Mouse (Mus musculus) forebrain, embryonic 14.5 days (tissue): ENCODE results near the gene 4931414P19Rik. TPM values are rescaled to one million over a fixed set of nuclear protein-coding genes. Genes with fewer than 3 reads are reported as not detected.

ENCODE experiments used
- ATAC-seq: fragments of 200-750 bp; cut with Nextera tagmentation; 2 replicates; pipeline ENCODE4 v1.8.0; 2017; ENCODE audit warnings: mild to moderate bottlenecking, moderate library complexity
- DNase-seq: peaks from one replicate; pipeline ENCODE4 v3.0.0-alpha.2; 2015; ENCODE audit warnings: low spot score
- H3K27ac ChIP-seq: fragments of 300-500 bp; sonication (generic); 2 replicates; pipeline ENCODE4 v1.5.1; 2014; ENCODE audit warnings: low read depth, mild to moderate bottlenecking, control low read depth, low read length, moderate library complexity
- H3K27me3 ChIP-seq: fragments of 300-500 bp; sonication (generic); replicated peaks from 2 replicates; pipeline ENCODE4 v1.6.1; 2014; ENCODE audit warnings: low read length, control low read depth, mixed read lengths; ENCODE audit not compliant: control insufficient read depth, insufficient read depth
- H3K36me3 ChIP-seq: fragments of 300-500 bp; sonication (generic); 2 replicates; pipeline ENCODE4 v1.6.1; 2014; ENCODE audit warnings: low read length, control low read depth; ENCODE audit not compliant: control insufficient read depth, insufficient read depth
- H3K4me1 ChIP-seq: fragments of 300-500 bp; sonication (generic); 2 replicates; pipeline ENCODE4 v1.6.1; 2014; ENCODE audit warnings: antibody characterized with exemption, low read length, control low read depth; ENCODE audit not compliant: control insufficient read depth, insufficient read depth
- H3K4me2 ChIP-seq: fragments of 300-500 bp; sonication (generic); 2 replicates; pipeline ENCODE4 v1.6.1; 2014; ENCODE audit warnings: mild to moderate bottlenecking, control low read depth, low read length
- H3K4me3 ChIP-seq: fragments of 300-500 bp; sonication (generic); 2 replicates; pipeline ENCODE4 v1.5.1; 2014; ENCODE audit warnings: low read depth, low read length, control low read depth
- H3K9ac ChIP-seq: fragments of 300-500 bp; sonication (generic); 2 replicates; pipeline ENCODE4 v1.6.1; 2014; ENCODE audit warnings: mild to moderate bottlenecking, low read length, control low read depth, moderate library complexity
- H3K9me3 ChIP-seq: fragments of 300-500 bp; sonication (generic); replicated peaks from 2 replicates; pipeline ENCODE4 v1.6.1; 2016; ENCODE audit warnings: low read length, control low read depth, mixed read lengths; ENCODE audit not compliant: control insufficient read depth
- WGBS: fragments of 180-500 bp; shearing (Covaris S2); extraction: QIAGEN DNeasy Blood & Tissue Kit; methylation state at CpG from one replicate; pipeline ENCODE4 v1.1.7; 2014; 5-methylcytosine and 5-hydroxymethylcytosine counted together
- microRNA counts: library from miRNA; unstranded; fragments of <30 nt; microRNA quantifications from one replicate; lab custom pipeline; 2016
- microRNA-seq: library from miRNA; unstranded; fragments of <30 nt; microRNA quantifications from one replicate; pipeline ENCODE4, GENCODE M21; 2016
- polyA plus RNA-seq: library from polyadenylated mRNA; unstranded; fragments of >200 nt; fragmentation: Nextera tagmentation; extraction: Ambion mirVana; gene quantifications from 2 replicates; pipeline ENCODE4 v1.2.1, GENCODE M21; 2014

The 4931414P19Rik gene
- polyA plus RNA-seq, 1 experiment from 2014 or later: 6.3 TPM

GRCm38 (mm10) chr14:54553975-54554769, 51.6 kb downstream of the 4931414P19Rik start, which contains the start of gene Haus4:
Gene Haus4 (minus strand): TSS chr14:54554616.
- H3K9ac ChIP-seq: peak within 1 kb of the TSS; percentile 79
- peak within 1 kb of the TSS; percentile 96 for H3K4me2 ChIP-seq
- peak within 1 kb of the TSS; percentile 58 for H3K4me3 ChIP-seq
- ATAC-seq (peak; percentile 95), DNase-seq (peak; percentile 90)
- 0 out of 2 replicates have a peak, but pooled peaks cover 7% of the 10 kb centered on the region for H3K4me1 ChIP-seq
- H3K36me3 ChIP-seq: peaks cover 7% of the 10 kb centered on the region; the same call in 1 of the 2 replicates
- under 1% methylated on average over 75 of the region's 76 CpGs for WGBS
- H3K27ac ChIP-seq: peak within 1 kb of the TSS; percentile 70; the same call in 1 of the 2 replicates
- H3K27me3 ChIP-seq: no peaks in the 10 kb centered on the region
- no peaks in the 10 kb centered on the region for H3K9me3 ChIP-seq

GRCm38 (mm10) chr14:54553454-54553974, 52.3 kb downstream of the 4931414P19Rik start:
- Histone ChIP-seq H3K9ac (peak overlapping the region; percentile 79), H3K4me1 (0 out of 2 replicates have a peak, but pooled peaks cover 7% of the 10 kb centered on the region), H3K4me2 (peak overlapping the region; percentile 96), H3K9me3 (no peaks in the 10 kb centered on the region), H3K36me3 (peaks cover 12% of the 10 kb centered on the region; the same call in 1 of the 2 replicates), H3K4me3 (peak overlapping the region; percentile 58), H3K27ac (peak overlapping the region; percentile 70; the same call in 1 of the 2 replicates), H3K27me3 (no peaks in the 10 kb centered on the region)
- 2% methylated on average over 21 of the region's 21 CpGs for WGBS
- DNase-seq (peak; percentile 66), ATAC-seq (peak; percentile 20; the same call in 1 of the 2 replicates)

DNA sequence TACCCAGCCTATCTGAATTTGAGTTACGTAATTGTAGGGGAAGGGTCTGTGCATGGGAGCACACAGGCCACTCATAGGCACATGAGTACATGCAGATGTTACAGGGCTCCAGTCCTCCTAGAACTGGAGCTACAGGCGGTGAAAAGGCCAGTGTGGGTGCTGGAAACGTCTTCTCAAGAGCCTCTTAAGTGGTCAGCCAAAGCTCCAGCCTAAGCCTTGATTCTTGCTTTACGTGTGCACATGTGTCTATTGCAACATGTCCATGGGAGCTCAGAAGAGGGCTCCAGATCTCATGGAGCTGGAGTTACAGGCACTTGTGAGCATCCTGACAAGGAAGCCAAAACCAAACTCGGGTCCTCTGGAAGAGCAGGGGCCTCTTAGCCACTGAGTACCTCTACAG, 61.1 kb downstream of the 4931414P19Rik start:
- no peaks in the 10 kb centered on the region for H3K27me3 ChIP-seq
- no peaks in the 10 kb centered on the region for H3K4me1 ChIP-seq
- no peaks in the 10 kb centered on the region for H3K9me3 ChIP-seq
- no peak overlapping the region for H3K9ac ChIP-seq
- no peak for ATAC-seq
- no peak overlapping the region for H3K27ac ChIP-seq
- 87% methylated on average over 5 of the region's 5 CpGs for WGBS
- no peak overlapping the region for H3K4me2 ChIP-seq
- no peak overlapping the region for H3K4me3 ChIP-seq
- peaks cover 48% of the 10 kb centered on the region for H3K36me3 ChIP-seq
- no peak for DNase-seq

DNA sequence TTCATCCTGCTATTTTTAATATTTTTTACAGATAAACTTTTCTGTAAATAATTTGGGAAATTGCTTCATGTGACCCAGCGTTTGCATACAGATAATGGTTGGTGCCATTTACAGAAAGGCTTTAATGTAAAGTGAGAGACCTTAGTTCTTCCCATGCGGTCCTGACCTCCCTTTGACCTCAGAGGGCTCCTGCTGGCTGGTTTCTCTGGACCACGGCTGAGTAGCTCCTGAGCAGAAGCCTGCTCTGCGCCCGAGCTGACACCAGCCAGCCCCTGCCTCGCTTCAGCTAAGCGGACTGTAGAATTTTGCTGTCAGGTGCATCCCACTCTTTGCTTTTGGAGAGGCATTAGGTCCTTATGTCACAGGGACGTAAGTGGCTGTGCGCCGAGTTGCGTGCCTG, 65.0 kb downstream of the 4931414P19Rik start:
- DNase-seq (no peak), ATAC-seq (no peak)
- 67% methylated on average over 11 of the region's 11 CpGs for WGBS
- H3K36me3 ChIP-seq: peaks cover 23% of the 10 kb centered on the region
- no peaks in the 10 kb centered on the region for H3K27me3 ChIP-seq
- H3K4me3 ChIP-seq: no peak overlapping the region
- no peak overlapping the region for H3K27ac ChIP-seq
- no peaks in the 10 kb centered on the region for H3K9me3 ChIP-seq
- no peak overlapping the region for H3K9ac ChIP-seq
- H3K4me2 ChIP-seq: no peak overlapping the region
- H3K4me1 ChIP-seq: no peaks in the 10 kb centered on the region

DNA sequence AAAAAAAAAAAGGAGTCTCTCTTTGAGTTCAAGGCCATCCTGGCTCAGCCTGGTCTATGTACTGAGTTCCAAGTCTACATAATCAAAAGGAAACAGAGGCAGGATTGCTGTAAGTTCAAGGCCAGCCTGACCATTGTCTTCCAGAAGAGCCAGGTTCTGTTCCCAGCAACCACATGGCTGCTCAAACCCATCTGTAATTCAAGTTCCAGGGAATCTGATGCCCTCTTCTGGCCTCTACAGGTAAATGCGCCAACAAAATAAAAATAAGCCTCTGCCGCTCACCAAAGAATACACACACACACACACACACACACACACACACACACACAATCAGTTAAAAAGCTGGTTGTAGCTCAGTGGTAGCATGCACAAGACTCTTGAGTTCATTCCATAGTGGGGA, 67.2 kb downstream of the 4931414P19Rik start:
- Histone ChIP-seq H3K27me3 (no peaks in the 10 kb centered on the region), H3K27ac (no peak overlapping the region), H3K4me1 (no peaks in the 10 kb centered on the region), H3K9me3 (no peaks in the 10 kb centered on the region), H3K36me3 (peaks cover 10% of the 10 kb centered on the region; the same call in 1 of the 2 replicates), H3K9ac (no peak overlapping the region), H3K4me3 (no peak overlapping the region), H3K4me2 (no peak overlapping the region)
- DNase-seq (no peak), ATAC-seq (no peak)
- WGBS: 64% methylated on average over 2 of the region's 2 CpGs

MicroRNAs encoded within 50 kb of the gene (microRNA counts, 519-probe panel; counts per million panel counts)
- microRNA mmu-miR-686 (lab: Ali Mortazavi, UCI): not detected

Small RNA genes lying within 50 kb of the gene (microRNA-seq; reads per million reads assigned to microRNA genes)
- not detected for gene Mir686
- gene Mir6948: 0.53 reads per million

Other genes with a start within 250 kb of the 4931414P19Rik start
- 47.8 and 59.0 TPM in 2 replicates for gene Oxa1l, start 245.2 kb downstream of the 4931414P19Rik start, polyA plus RNA-seq
- gene Slc7a7, start 188.2 kb downstream of the 4931414P19Rik start, polyA plus RNA-seq: 4.3 and 5.1 TPM in 2 replicates
- 274 and 289 TPM in 2 replicates for gene Mrpl52, start 179.1 kb downstream of the 4931414P19Rik start, polyA plus RNA-seq
- gene Mmp14, start 174.4 kb downstream of the 4931414P19Rik start, polyA plus RNA-seq: 48.2 and 51.5 TPM in 2 replicates
- 19.2 and 21.0 TPM in 2 replicates for gene Lrp10, start 141.9 kb downstream of the 4931414P19Rik start, polyA plus RNA-seq
- 19.6 and 26.4 TPM in 2 replicates for gene Rem2, start 129.9 kb downstream of the 4931414P19Rik start, polyA plus RNA-seq
- 98.5 and 103 TPM in 2 replicates for gene Prmt5, start 88.5 kb downstream of the 4931414P19Rik start, polyA plus RNA-seq
- 24.9 and 27.3 TPM in 2 replicates for gene Haus4, start 51.4 kb downstream of the 4931414P19Rik start, polyA plus RNA-seq
- 3.4 and 4.0 TPM in 2 replicates for gene Ajuba, start 28.4 kb downstream of the 4931414P19Rik start, polyA plus RNA-seq
- 506 and 542 TPM in 2 replicates for gene Psmb5, start 12.0 kb upstream of the 4931414P19Rik start, polyA plus RNA-seq
- gene Psmb11, start 15.4 kb upstream of the 4931414P19Rik start, polyA plus RNA-seq: not detected in 2 replicates
- not detected in 2 replicates for gene Gm17606, start 35.0 kb upstream of the 4931414P19Rik start, polyA plus RNA-seq
- gene Cdh24, start 35.4 kb upstream of the 4931414P19Rik start, polyA plus RNA-seq: 4.8 and 5.7 TPM in 2 replicates
- gene 1700123O20Rik, start 80.2 kb upstream of the 4931414P19Rik start, polyA plus RNA-seq: 89.3 and 91.5 TPM in 2 replicates
- 121 and 140 TPM in 2 replicates for gene Acin1, start 80.9 kb upstream of the 4931414P19Rik start, polyA plus RNA-seq
- gene Gm29776, start 92.8 kb upstream of the 4931414P19Rik start, polyA plus RNA-seq: 0.14 and 0.15 TPM in 2 replicates
- not detected in 2 replicates for gene Cebpe, start 106.2 kb upstream of the 4931414P19Rik start, polyA plus RNA-seq
- gene Slc7a8, start 176.0 kb upstream of the 4931414P19Rik start, polyA plus RNA-seq: 6.9 and 9.8 TPM in 2 replicates
- not detected in 2 replicates for gene Rnf212b, start 208.1 kb upstream of the 4931414P19Rik start, polyA plus RNA-seq